Mouse (Mus musculus) right cerebral cortex, postnatal 4 days (tissue): ENCODE measurements around the gene Parvb.
A peak's percentile ranks its signal among the peaks of the same experiment; 100 is the strongest.

Experiments used
- DNase-seq: peaks from one replicate; pipeline ENCODE4 v3.0.0-alpha.2; 2022

The Parvb gene

DNA sequence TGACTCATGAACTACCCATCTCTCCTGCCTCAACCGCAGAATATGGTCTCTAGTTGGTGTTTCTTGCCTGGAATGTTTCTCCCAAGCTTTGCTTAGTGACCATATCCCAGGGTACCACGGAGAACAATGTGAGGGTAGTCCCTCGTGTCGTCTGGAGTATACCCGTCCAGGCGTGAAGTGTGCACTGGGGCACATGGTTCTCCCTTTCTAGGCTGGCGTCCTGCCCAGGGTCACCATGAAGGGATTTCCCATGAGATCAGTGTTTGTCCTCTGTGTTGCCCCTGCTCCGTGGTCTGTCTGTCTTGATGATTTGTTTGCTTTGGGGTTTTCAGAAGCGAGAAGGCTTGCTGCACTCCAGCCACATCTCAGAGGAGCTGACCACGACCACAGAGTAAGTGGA lies 63.4 kb downstream of the Parvb start:
- DNase-seq = no peak

- DNase-seq = no peak
Measured at GRCm38 (mm10) chr15:84297454-84297853, 65.6 kb downstream of the Parvb start.

GRCm38 (mm10) chr15:84298804-84299370 lies 67.0 kb downstream of the Parvb start:
- peak; percentile 48 for DNase-seq

- peak; percentile 28 for DNase-seq
Measured at GRCm38 (mm10) chr15:84299662-84300333, 68.0 kb downstream of the Parvb start.

DNA sequence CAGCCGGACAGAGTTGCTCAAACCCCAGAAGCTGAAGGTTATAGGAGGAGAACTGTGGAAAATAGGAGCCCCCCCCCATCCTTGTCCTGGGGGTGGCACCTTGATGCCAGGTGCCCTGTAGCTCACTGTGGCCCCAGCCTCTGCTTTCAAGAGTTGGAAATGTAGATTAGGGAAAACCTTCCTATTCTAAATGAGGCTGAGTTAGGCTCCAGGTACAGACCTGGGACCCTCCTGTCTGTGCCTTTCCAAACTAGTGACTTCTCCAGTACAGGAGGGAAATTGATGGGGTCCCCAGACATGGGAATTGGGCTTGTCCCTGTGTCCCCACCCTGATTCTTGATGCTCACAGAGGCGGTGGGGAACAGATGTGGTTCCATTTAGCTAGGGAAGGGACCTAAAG lies 68.7 kb downstream of the Parvb start:
- no peak for DNase-seq

GRCm38 (mm10) chr15:84301026-84301425 lies 69.2 kb downstream of the Parvb start:
- DNase-seq = peak; percentile 51

GRCm38 (mm10) chr15:84301641-84302420 lies 70.0 kb downstream of the Parvb start:
- DNase-seq = no peak

DNA sequence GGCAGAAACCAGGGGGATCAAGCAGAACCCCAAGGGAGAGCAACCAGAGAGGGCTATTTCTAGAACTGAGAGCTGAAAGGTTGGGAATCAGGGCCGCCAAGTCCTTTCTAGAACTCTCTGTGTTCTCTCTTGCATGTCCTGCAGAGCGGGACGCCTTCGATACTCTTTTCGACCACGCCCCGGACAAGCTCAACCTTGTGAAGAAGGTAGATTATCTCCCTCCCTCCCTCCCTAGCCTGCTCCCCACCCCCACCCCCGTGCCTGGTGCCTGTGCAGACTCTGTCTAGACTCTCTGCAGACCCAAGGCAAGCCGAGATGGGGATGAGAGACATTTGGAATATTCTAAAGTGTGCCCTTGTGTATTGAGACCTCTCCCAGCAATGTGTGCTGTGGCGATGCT lies 71.4 kb downstream of the Parvb start:
- no peak for DNase-seq

DNA sequence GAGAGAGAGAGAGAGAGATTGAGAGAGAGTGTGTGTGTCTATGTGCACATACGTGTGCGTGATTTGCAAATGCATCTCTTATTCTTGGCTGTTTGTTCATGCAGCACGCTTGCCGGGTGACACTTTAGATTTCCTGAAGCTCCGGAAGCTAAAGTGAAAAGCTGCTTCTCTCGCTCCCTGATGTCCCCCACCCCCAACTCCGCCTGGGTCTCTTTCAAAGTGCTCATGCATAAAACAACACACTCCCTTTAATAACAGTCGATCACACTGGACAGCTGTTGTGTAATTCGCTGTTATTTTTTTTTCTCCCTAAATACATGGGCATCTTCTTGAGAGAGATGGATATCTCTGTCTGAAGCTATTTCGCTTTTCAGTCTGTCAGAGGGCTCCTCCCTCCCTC lies 73.5 kb downstream of the Parvb start:
- DNase-seq = no peak

DNA sequence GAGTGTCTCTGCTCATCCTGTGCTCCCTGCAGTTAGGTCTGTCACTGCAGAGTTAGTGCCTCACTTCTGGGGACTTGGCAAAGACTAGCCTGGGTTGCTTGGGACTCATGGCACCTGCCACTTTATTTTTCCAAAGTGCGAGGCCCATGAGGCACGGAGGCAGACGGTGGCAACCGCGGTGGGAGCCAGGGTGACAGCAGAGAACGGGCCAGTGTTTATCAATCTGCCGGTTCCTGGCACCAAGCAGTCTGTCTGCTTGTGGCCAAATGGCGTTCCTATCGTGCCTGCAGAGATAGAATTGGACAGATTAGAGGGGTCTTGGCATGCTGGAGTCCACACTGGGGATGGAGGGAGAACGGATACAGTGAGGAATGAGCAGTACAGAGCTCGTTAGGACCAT lies 78.4 kb downstream of the Parvb start:
- DNase-seq = no peak

DNA sequence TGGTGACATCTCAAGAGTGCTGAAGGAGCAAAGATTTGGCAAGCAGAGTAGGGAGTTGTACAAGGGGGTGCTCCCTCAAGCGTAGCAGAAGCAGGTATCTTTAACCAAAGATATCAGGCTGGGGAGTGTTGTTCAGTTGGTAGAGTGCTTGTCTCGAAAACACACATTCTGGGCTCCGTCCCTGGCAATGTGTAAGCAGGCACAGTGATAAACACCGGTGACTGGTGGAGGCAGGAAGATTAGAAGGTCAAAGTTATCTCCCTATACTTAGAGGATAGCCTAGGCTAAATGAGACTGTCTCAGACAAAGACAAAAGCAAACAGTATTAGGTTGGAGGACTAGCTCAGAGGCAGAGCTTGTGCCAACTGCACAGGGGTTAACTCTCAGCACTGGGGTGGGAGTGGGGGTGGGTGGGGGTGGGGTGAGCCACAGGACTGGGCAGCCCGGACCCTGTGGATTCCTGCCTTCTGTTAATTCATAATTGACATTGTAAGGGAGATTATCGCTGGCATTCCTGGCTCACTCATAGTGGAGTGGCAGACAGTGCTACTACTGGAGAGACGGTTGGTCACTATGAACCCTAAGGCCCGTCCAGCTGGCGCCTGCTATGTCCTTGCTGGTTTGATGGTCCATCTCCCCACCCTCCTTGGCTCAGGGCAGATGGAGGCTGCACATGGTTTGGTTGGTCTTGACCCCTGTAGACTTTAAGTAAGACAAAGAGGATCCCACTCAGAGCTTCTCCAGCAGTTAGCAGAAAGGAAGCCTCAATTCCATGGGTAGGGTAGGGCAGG lies 79.6 kb downstream of the Parvb start:
- no peak for DNase-seq

DNA sequence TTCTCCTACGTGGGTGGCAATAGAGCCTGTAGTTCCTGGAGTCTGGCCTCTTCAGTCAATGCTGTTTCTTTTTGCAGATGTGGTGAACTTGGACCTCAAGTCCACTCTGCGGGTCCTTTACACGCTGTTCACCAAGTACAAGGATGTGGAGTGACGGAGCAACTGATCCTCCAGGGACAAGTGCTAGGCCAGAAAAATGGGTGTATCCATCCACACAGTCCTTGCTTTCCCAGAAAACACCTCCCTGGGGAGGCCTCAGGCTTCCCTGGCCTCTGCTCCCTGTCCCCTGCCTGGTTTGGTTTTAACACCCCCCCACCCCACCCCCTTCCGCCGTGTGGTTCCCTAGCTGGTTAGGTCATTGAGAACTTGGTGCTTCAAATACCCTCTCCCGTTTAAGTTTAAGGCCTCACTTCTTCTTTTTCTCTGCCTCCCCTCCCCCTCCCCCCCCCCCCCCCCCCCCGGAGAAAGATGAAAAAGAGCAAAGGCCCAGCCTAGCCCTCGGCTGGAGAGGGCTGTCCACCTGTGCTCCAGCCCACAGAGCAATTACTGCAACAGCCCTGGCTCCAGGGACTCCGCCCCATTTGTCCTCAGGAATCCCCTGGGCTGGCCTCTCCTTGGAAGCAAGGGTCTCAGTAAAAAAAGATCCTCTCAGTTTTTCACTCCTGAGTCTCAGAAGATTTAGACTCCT lies 81.2 kb downstream of the Parvb start:
- no peak for DNase-seq

GRCm38 (mm10) chr15:84313566-84313878 lies 81.7 kb downstream of the Parvb start:
- DNase-seq = no peak

DNA sequence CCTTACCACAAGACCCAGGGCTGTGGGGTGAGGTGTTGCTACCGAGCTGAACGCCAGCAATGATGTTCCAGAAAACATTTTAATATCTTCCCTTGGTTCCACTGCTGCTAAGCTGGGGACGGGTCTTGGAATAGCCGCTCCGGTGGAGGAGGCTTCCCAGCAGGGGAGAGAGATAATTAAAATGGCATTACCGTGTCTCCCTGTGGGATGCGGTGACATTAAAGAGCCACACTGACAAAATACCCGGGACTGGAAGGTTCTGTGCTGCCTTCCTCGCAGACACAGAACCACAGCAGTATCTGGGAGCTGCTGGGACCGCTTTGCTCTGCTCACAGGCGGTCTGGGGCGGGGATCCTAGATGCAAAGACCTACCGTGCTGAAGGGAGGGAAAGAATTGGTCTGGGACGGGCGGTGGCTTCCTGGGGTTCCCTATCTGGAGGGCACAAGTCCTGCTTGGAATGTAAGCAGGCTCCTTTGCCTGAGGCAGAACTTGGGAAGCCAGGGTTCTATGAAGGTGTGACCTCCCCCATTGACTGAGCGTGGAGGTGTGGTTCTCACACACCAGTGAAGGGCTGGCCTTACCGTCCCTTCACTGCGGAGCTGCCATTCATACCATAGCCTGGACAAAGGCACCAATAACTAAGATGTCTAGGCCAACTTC lies 82.7 kb downstream of the Parvb start:
- DNase-seq = no peak

- no peak for DNase-seq
Measured at GRCm38 (mm10) chr15:84315276-84316046, 83.6 kb downstream of the Parvb start.

DNA sequence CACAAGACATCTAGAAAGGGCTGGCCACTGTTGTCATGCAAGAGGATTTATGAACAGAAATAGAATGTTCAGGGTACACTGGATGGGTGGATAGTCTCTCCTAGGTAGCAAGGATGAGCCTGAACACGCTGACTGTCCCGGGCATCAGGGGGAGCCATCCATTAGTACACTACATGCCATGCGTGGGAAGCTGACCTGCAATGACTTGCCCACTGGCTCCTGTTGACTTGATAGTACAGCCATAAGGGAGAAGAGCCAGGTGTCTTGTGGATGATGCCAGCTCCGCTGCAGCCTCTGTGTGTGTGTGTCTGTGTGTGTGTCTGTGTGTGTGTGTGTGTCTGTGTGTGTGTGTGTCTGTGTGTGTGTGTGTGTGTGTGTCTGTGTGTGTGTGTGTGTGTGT lies 87.5 kb downstream of the Parvb start:
- DNase-seq = no peak

DNA sequence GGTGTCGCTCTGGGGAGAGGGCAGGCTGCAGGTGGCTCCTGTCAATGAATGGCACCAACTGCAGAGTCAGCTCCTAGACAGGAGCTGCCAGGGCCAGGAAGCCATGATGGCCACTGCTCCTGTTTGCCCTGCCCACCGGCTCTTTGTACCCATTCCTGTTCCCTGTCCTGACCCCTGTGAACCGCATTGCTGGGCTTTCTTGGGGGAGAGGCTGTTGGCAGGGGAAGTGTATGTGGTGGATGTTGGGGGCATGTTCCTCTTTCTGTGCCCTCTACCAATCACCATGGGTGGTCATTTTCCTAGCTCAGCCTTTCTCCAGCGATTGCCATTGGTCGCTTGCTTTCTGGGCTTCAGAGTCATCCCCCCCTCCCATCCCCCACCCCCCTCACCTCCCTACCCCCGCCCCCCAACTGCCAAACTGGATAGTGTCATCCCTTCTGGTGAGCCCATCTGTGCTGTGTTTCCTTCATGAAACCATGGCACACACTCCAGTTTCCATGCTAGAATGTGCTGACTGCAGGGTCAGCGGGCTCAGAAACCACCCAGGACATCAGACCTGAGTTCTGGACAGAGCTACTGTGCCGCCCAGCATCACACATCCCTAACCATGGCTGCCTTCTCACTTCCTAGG lies 89.8 kb downstream of the Parvb start:
- DNase-seq = no peak

GRCm38 (mm10) chr15:84323966-84324869 lies 92.4 kb downstream of the Parvb start, which contains the start of gene Parvg:
Parvg (plus strand) TSS chr15:84324026.
- DNase-seq = no peak

DNA sequence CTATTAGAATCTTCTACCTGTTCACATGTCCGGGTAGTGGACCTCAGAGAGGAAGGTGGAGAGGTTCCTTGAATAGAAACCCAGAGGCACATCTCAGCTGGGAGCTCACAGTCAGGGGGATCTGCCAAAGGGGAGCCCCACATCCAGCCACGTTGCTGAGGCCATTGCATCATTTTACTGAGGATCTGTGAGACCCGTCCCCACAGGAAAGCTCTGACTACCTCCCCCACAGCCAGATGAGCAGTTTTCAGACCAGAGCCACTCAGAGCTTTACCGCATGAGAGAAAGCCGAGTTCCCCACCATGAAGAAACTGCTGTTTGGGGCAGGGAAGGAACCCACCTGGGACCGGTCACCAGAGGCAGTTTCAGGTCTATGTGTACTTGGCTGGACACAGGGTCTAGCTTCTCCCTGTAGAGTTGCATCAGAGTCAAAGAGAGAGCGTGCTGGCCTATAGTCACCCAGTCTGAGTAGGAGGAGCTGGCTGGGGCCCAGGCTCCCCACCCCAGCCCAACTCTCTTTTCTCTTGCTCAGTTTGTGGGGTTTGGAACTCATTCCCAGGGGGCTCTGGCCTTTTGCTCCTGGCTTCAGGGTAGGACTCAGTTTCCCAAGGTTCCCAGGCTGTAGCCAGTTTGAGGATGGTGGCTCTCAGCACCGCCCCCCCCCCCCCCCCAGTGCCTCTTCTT lies 93.2 kb downstream of the Parvb start:
- no peak for DNase-seq
